Mouse (Mus musculus): ENCODE data around the gene Ints1. TPM values are rescaled to one million over a fixed set of nuclear protein-coding genes. Genes with fewer than 3 reads are reported as not detected.

Gene Ints1
- total RNA-seq, 1 experiment from 2014 or later: 61.9 TPM

GRCm38 (mm10) chr5:139717723-139718122 lies 57.8 kb downstream of the Ints1 start:
- DNase-seq: peak; percentile 60

GRCm38 (mm10) chr5:139706496-139706895 lies 69.0 kb downstream of the Ints1 start:
- DNase-seq: no peak

- DNase-seq: no peak
Measured at GRCm38 (mm10) chr5:139702905-139703304, 72.6 kb downstream of the Ints1 start.

- no peak for DNase-seq
Measured at GRCm38 (mm10) chr5:139702236-139702635, 73.2 kb downstream of the Ints1 start.

Small RNA genes within 50 kb of the gene (microRNA-seq; reads per million reads assigned to microRNA genes)
- gene Mir7037: 0.34 to 1.4 reads per million in 2 experiments

Other genes starting within 250 kb of the Ints1 start
- not detected in 2 replicates for gene Uncx, start 232.2 kb downstream of the Ints1 start, total RNA-seq (2021)
- 12.8 and 13.1 TPM in 2 replicates for gene Micall2, start 39.3 kb downstream of the Ints1 start, total RNA-seq (2021)
- 29.6 and 30.6 TPM in 2 replicates for gene Mafk, start 15.8 kb upstream of the Ints1 start, total RNA-seq (2021)
- gene Tmem184a, start 44.2 kb upstream of the Ints1 start, total RNA-seq (2021): not detected in 2 replicates
- not detected in 2 replicates for gene Gm26938, start 50.7 kb upstream of the Ints1 start, total RNA-seq (2021)
- 21.3 and 23.1 TPM in 2 replicates for gene Psmg3, start 51.2 kb upstream of the Ints1 start, total RNA-seq (2021)
- gene Elfn1, start 132.3 kb upstream of the Ints1 start, total RNA-seq (2021): 16.4 and 17.0 TPM in 2 replicates